17 mouse cellular contexts compared by ENCODE assay signal in genomic region chr6:98769322-98769721, GRCm38 (mm10).
DNase-seq lines count a peak whose midpoint lies in the region; ATAC-seq lines count a peak whose summit lies in the region.
"Had no signal": no experiment of that assay in that cellular context is flagged by ENCODE, and none has a peak within 500 bp of the region (broad histone marks: within the 10 kb centered on the region; RNA-seq: fewer than 3 reads in every experiment).

No protein-coding gene starts in this region.

- no peak overlapping the region for H3K4me3 ChIP-seq in forebrain, embryonic 14.5 days (ENCODE audit: low read depth, low read length)
- H3K4me3 ChIP-seq in forebrain, embryonic 13.5 days: no peak overlapping the region
- H3K4me3 ChIP-seq: embryonic facial prominence, embryonic 15.5 days; limb, embryonic 12.5 days; midbrain, embryonic 12.5 days; stomach, embryonic 15.5 days had no signal

- no peak for ATAC-seq in forebrain, embryonic 14.5 days
- no peak for ATAC-seq in forebrain, embryonic 13.5 days
- ATAC-seq in megakaryocyte-erythroid progenitor cell, adult 5-6 weeks (replicated peaks; ENCODE audit: low FRiP score, low TSS enrichment, poor library complexity, severe bottlenecking): no peak
- ATAC-seq: intestine, embryonic 16.5 days had no signal

- WGBS in forebrain, embryonic 14.5 days: 42% methylated on average over 6 of the region's 6 CpGs
- 48% methylated on average over 6 of the region's 6 CpGs for WGBS in forebrain, embryonic 13.5 days

- H3K27ac ChIP-seq in forebrain, embryonic 14.5 days (ENCODE audit: low read depth, low read length): no peak overlapping the region
- no peak overlapping the region for H3K27ac ChIP-seq in forebrain, embryonic 13.5 days
- H3K27ac ChIP-seq: embryonic facial prominence, embryonic 15.5 days; limb, embryonic 12.5 days; midbrain, embryonic 12.5 days; stomach, embryonic 15.5 days had no signal

- peaks cover 36% of the 10 kb centered on the region for H3K27me3 ChIP-seq in forebrain, embryonic 14.5 days (replicated peaks; ENCODE audit: control insufficient read depth, insufficient read depth, low read length)
- peaks cover 64% of the 10 kb centered on the region for H3K27me3 ChIP-seq in forebrain, embryonic 13.5 days
- H3K27me3 ChIP-seq: embryonic facial prominence, embryonic 15.5 days; limb, embryonic 12.5 days; stomach, embryonic 15.5 days had no signal

- H3K4me1 ChIP-seq in forebrain, embryonic 14.5 days (ENCODE audit: control insufficient read depth, insufficient read depth, low read length): peaks cover 11% of the 10 kb centered on the region
- peaks cover 25% of the 10 kb centered on the region for H3K4me1 ChIP-seq in forebrain, embryonic 13.5 days
- H3K4me1 ChIP-seq: embryonic facial prominence, embryonic 15.5 days; limb, embryonic 12.5 days; stomach, embryonic 15.5 days had no signal

- H3K4me2 ChIP-seq in forebrain, embryonic 14.5 days (ENCODE audit: low read length): no peak overlapping the region
- no peak overlapping the region for H3K4me2 ChIP-seq in forebrain, embryonic 13.5 days
- H3K4me2 ChIP-seq: embryonic facial prominence, embryonic 15.5 days; limb, embryonic 12.5 days; midbrain, embryonic 12.5 days; stomach, embryonic 15.5 days had no signal

- DNase-seq in forebrain, embryonic 14.5 days (ENCODE audit: low spot score): peak; percentile 84
- peak; percentile 6 for DNase-seq in layer of hippocampus, adult 11-12 months (ENCODE audit: low spot score)
- no peak for DNase-seq in layer of hippocampus, adult 9-11 months
- DNase-seq in right cerebral cortex, postnatal 10 days (ENCODE audit: low spot score in 2 of 2): peak; percentile 23 to 29
- DNase-seq in right cerebral cortex, postnatal 4 days: no peak
- DNase-seq: adrenal gland, postnatal 10 days; heart, postnatal 14 days; kidney, postnatal 25 days; layer of hippocampus, postnatal 36 days; thymus, postnatal 36 days had no signal

- H3K36me3 ChIP-seq in forebrain, embryonic 14.5 days (ENCODE audit: control insufficient read depth, insufficient read depth, low read length): no peaks in the 10 kb centered on the region
- H3K36me3 ChIP-seq in forebrain, embryonic 13.5 days (ENCODE audit: poor library complexity, severe bottlenecking): no peaks in the 10 kb centered on the region
- H3K36me3 ChIP-seq: embryonic facial prominence, embryonic 15.5 days; limb, embryonic 12.5 days; midbrain, embryonic 12.5 days; stomach, embryonic 15.5 days had no signal

- H3K9me3 ChIP-seq in forebrain, embryonic 14.5 days (replicated peaks; ENCODE audit: control insufficient read depth, low read length): no peaks in the 10 kb centered on the region
- H3K9me3 ChIP-seq in forebrain, embryonic 13.5 days (replicated peaks): no peaks in the 10 kb centered on the region
- H3K9me3 ChIP-seq: embryonic facial prominence, embryonic 15.5 days; limb, embryonic 12.5 days; midbrain, embryonic 12.5 days; stomach, embryonic 15.5 days had no signal

- H3K9ac ChIP-seq in forebrain, embryonic 14.5 days (ENCODE audit: low read length): no peak overlapping the region
- no peak overlapping the region for H3K9ac ChIP-seq in forebrain, embryonic 13.5 days
- H3K9ac ChIP-seq: embryonic facial prominence, embryonic 15.5 days; limb, embryonic 12.5 days; midbrain, embryonic 12.5 days; stomach, embryonic 15.5 days had no signal

Comparison
In these comparisons a context has a peak if more than half of its experiments do, and no peak if none do; other contexts are left out.
1. DNase-seq: peak in forebrain, embryonic 14.5 days (single experiment), layer of hippocampus, adult 11-12 months (single experiment) and right cerebral cortex, postnatal 10 days (2 of 2); none in layer of hippocampus, adult 9-11 months (single experiment) and right cerebral cortex, postnatal 4 days (single experiment).